Mouse (Mus musculus) embryonic fibroblast, embryonic 13.5 days (primary cell): ENCODE measurements around the gene Prdm16.

Source experiments
- CTCF ChIP-seq: IDR thresholded peaks from 2 replicates; pipeline ENCODE4 v1.5.1; 2011; ENCODE audit warnings: mild to moderate bottlenecking, control low read depth, low read length, moderate library complexity, borderline replicate concordance; ENCODE audit not compliant: insufficient read depth
- POLR2A ChIP-seq: IDR thresholded peaks from 2 replicates; pipeline ENCODE4 v1.6.1; 2011; ENCODE audit warnings: low read depth, mild to moderate bottlenecking, control low read depth, low read length, moderate library complexity

GRCm38 (mm10) chr4:154638320-154638886, 1.7 kb upstream of the Prdm16 start:
- no peak for TF ChIP-seq CTCF
- no peak for TF ChIP-seq POLR2A
